Mouse (Mus musculus) layer of hippocampus, adult 18-20 months (tissue): ENCODE measurements at regions not wholly inside any gene's neighbourhood (a gene's known extent, or its start where the extent isn't known, plus 50 kb on each side); places are given as distances from the start of the nearest gene placed in this dataset.

Experiments used
- DNase-seq, 2 experiments: peaks; one replicate each; pipeline ENCODE4 v3.0.0; 2022; ENCODE audit warnings: low spot score in 2 of 2

DNA sequence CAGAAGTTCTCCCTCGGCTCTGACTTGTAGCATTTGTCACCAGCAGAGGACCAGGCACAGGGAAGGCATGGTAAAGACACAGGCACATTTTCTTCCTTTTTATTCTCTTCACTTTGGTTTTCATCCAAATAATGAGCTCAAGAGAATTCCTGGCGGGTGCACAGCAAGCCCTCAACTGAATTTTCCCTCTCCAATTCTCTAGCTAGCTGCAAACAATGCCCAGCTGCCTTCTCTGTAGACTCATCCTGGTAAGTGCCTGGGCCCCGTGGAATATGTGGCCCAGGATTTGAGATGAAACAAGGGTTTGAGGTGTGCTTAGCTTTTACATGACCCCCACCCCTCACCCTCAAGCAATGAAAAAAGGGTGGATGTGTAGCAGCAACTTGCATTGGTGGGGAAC lies 90.4 kb downstream of the Otol1 start:
- peak in 1 of 2 experiments; percentile 51 for DNase-seq

DNA sequence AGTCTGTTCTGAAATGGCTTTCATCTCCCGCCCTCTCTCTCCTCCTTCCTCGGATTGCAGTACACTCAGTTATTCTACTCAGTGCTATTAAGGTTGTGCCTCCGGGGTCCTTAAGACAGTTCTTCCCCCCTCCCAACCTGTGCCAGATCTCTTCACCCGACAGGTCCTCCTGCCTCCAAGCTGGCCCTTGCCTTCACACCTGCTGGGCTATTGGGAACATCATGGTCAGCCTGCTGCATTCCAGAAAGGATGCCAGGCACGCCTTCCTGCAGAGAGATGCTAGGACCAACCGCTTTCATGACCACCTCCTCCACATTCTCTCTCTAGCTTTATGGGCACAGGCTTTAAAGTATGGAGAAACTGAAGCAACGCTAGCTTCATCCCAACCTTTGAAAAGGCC lies 94.7 kb downstream of the Otol1 start:
- peak in 1 of 2 experiments; percentile 13 for DNase-seq

DNA sequence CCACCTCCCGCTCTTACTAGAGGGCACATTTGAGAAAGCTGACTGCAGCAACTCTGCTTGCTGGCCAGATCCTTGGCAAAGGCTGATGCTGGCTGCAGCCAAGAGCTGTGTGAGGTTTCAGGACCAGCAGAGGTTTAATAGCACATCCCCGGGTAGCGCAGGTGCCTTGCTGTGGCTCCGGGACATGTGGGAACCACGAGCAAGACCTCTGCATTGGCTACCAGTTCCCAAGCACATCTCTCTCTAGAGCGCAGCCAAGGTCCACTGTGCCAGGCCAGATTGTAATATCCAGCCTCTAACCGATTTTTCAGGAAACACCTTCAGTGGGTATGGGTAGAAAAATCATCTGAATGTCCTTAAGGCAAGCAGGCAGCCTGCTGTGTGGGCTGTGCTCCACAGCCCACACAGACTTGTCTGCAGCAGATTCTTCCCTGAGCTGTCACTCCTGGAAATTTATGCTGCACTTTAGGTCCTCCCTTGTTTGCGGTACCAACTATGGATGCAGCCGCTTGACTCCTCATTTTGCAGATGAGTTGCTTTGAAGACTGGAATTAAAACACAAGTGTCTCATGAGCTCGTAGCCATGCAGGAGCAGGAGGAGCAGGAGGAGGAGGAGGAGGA lies 95.3 kb downstream of the Otol1 start:
- DNase-seq: peak in 1 of 2 experiments; percentile 34

- DNase-seq: peak; percentile 75 to 94
Observed at GRCm38 (mm10) chr3:70103983-70104827, 96.8 kb downstream of the Otol1 start.

GRCm38 (mm10) chr3:70104828-70105399 lies 97.5 kb downstream of the Otol1 start:
- DNase-seq: peak; percentile 67 to 85

DNA sequence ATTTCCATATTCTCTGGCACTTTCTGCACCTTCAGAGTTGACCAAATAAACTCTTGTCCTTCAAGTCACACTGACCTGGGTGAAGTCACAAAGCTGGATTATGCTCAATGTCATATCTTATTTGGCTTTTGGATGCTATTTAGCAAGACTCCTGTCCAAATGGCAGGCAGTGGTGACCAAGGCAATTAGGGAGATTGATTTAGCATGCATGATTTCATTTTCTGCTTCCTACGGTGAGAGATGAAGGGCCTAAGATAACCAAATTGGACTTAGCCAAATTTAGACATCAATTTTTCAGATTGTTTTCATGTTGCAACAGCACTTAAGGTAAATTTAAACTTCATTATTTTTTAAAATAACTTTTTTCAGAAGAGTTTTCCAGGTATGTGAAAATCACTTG lies 98.1 kb downstream of the Otol1 start:
- peak in 1 of 2 experiments; percentile 12 for DNase-seq

DNA sequence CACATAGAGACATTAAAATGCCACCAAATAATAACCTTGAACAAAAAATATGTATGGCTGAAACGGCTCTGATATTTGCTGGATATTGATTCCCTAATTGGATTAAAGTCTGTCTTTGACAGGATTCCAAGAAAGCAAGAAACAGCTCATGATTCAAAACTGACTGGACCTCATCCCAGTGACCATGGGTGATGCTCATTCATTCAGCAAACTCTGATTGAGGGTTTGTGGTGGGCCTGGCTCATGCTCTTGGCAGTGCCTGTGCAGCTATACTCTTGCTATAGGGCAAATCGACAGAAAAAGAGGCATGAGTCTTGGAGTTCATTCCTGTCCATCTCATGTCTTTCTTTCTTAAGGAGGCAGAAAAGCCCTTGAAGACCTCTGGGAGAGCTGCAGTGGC lies 98.7 kb downstream of the Otol1 start:
- DNase-seq: peak in 1 of 2 experiments; percentile 16

DNA sequence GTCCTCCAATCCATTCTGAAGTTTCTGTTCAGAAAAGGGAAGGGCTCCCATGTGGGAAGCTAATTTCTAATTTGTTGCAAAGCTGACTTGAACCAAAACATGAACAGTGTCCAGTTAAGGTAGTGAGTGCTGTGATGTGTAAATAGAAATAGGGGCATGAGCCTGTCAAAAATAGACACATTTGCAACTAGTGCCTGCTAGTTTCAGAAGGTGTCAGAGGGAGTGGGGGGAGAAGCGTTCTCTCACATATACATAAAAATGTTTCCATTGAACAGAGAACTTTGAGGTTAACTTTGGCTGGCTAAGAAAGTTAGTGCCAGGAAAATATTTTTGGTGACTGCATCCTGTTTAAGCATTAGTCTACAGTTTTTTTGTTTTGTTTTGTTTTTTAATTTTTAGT lies 118.8 kb downstream of the Otol1 start:
- DNase-seq: no peak

GRCm38 (mm10) chr3:70130241-70131029 lies 123.0 kb downstream of the Otol1 start:
- no peak for DNase-seq

GRCm38 (mm10) chr3:70134963-70135362 lies 127.5 kb downstream of the Otol1 start:
- DNase-seq: no peak

- no peak for DNase-seq
Observed at GRCm38 (mm10) chr3:70138488-70138887, 131.1 kb downstream of the Otol1 start.

- DNase-seq: no peak
Observed at GRCm38 (mm10) chr3:70138926-70139325, 131.5 kb downstream of the Otol1 start.

DNA sequence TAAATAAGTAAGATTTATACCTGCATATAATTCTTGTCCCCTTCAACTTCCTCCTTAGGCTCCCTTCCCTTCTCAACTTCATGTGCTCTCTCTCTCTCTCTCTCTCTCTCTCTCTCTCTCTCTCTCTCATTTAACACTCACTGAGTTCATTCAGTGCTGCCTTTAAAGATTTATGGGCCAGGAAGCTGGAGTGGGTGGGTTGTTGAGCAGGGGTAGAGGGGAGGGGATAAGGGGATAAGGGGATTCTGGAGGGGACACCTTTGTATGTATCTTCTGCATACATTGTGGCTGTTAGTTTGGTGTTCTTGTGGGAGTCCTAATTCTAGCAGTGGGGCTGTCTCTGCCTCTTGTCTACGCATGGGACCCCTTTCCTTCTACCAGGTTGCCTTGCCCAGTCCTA lies 138.3 kb downstream of the Otol1 start:
- DNase-seq: no peak

- no peak for DNase-seq
Observed at GRCm38 (mm10) chr3:70151156-70151555, 143.7 kb downstream of the Otol1 start.

DNA sequence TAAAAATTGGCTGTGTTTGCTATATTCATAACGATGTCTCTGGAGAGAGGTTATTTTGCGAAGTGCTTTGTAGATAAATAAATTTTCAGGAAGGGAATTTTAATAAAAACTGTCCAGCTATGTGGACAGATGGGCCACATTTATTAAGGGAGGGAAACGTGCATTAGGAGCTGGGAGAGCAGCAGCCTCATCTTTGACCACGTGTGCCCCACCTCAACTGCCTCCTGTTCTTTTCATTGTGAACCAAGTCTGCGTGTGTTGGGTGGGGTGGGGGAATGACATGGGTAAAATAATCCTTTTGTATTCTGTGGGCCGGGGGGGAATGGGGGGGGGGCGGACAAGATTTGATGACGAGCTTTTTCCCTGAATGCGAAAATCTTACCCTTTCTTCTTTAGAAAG lies 152.6 kb downstream of the Otol1 start:
- no peak for DNase-seq

DNA sequence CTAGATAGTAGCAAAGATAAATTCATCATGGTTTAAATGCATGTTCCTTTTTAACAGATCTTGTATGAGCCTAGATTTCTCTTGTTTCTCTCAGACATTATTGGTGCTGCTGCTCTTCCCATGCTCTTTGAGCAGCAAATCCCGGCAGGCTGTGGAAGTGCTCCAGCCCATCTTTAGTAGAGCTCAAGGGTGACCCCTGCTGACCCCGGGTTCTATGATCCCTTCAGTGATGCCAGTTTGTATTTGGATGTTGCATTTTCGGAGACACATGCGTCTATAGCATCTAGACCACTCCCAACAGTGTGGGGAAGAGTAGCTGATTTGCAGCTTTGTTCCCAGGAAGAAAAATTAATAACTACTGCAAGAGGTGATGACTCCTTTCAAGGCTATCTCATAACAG lies 164.3 kb downstream of the Otol1 start:
- DNase-seq: no peak

DNA sequence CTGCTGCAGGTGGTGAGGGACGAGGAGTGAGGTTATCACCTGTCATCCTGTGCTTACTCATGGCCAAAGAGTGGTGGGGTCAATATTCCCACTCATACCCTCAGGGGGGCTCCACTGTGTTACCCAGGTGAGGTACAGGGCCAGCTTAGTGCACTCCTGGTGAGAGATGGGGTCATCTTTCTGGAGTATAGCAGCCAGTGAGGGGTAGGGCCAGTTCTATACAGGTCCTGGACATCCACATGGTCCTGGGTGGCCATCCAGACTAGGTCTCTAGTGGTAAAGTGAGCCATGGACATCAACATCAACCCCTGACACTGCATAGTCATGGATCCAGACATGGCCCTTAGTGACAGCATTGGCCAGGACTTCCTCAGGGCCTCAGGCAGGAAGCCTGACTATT lies 169.0 kb downstream of the Otol1 start:
- no peak for DNase-seq

DNA sequence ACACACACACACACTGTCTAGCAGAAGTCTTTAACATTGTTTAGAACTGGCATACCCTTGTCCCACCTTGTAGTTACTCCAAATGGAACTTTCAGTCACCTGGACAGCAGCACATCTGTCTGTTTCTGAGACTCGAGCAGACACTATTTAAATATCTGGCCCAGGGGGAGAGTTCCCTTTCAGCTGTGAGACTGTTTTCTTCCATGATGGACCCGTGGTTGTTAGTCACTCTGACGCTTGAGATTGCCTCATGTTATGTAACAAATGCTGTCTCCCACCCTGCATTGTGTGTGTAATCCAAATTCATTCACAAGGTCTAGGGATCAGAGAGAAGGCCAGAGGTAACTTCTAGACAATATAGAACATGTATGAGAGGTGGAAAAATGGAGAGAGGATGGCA lies 174.2 kb downstream of the Otol1 start:
- DNase-seq: no peak

DNA sequence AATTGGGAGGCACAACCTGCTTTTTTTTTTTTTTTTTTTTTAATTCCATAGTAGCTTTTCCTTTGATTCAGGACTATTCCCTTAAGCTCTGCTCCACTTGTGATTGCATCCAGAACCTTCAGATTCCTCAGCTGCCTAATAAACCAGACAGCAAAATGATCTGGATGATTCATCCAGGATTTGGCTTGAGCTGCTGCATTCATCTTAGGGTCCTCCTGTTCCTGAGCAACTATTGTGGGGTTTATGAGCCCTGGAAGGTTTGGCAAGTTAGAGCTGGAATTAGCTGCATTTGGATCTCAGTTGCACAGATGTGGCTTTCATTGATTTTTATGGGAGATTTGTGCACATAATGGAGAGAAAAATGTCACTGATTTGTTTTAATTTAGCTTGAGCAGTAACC lies 183.3 kb downstream of the Otol1 start:
- no peak for DNase-seq

- DNase-seq: no peak
Observed at GRCm38 (mm10) chr3:70196671-70197070, 189.3 kb downstream of the Otol1 start.

DNA sequence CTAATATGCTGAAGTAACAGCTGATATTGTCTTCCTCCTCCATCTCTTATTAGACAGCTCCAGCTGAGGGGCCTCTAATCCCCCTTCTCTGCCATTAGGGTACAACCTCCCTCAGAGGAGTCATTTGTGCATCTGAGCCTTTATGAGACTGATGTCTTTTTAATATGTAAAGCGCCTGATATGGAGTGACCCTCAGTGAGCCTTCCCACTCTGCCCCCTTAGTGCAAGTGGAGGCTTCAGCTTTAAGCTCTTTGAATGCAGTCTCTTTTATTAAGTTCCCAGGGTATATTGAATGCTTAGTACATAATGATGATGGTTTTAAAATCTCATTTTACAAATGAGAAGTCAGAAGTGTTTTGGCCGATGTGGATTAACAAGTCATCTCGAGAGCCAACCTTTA lies 191.5 kb downstream of the Otol1 start:
- DNase-seq: no peak
